Mouse (Mus musculus) urinary bladder, adult 18-20 months (tissue): ENCODE results near the gene Ciart.
"Not testable (repeated sequence)": the region's sequence is repeated elsewhere in the genome, so short reads cannot be mapped to it uniquely, and the experiment has no call there.

Experiments
- DNase-seq, 2 experiments: peaks; one replicate each; pipeline ENCODE4 v3.0.0; 2022; ENCODE audit warnings: low spot score in 2 of 2, mixed read lengths in 2 of 2

The Ciart gene

GRCm38 (mm10) chr3:95865050-95865449 is 17.0 kb downstream of the Ciart start:
- no peak for DNase-seq

- no peak for DNase-seq
These were observed 18.5 kb downstream of the Ciart start for GRCm38 (mm10) chr3:95863578-95863977.

- DNase-seq: peak in 1 of 2 experiments; percentile 16
These were observed 20.3 kb downstream of the Ciart start for GRCm38 (mm10) chr3:95861796-95862195.

GRCm38 (mm10) chr3:95861216-95861615 is 20.8 kb downstream of the Ciart start:
- no peak for DNase-seq

- no peak for DNase-seq
These were observed 21.7 kb downstream of the Ciart start for GRCm38 (mm10) chr3:95860323-95860722.

GRCm38 (mm10) chr3:95858278-95858677 is 23.8 kb downstream of the Ciart start:
- DNase-seq: not testable (repeated sequence)

GRCm38 (mm10) chr3:95857050-95857449 is 25.0 kb downstream of the Ciart start:
- not testable (repeated sequence) for DNase-seq

- DNase-seq: no peak
These were observed 25.9 kb downstream of the Ciart start for GRCm38 (mm10) chr3:95856115-95856514.

- DNase-seq: peak; percentile 92 to 94
These were observed 26.5 kb downstream of the Ciart start, which contains the start of gene Prpf3 for GRCm38 (mm10) chr3:95855502-95856089. Gene Prpf3 (minus strand): TSS chr3:95855885.

GRCm38 (mm10) chr3:95851317-95851716 is 30.7 kb downstream of the Ciart start:
- no peak for DNase-seq

GRCm38 (mm10) chr3:95850611-95851010 is 31.4 kb downstream of the Ciart start:
- no peak for DNase-seq

- DNase-seq: no peak
These were observed 39.4 kb downstream of the Ciart start for GRCm38 (mm10) chr3:95842503-95843214.

GRCm38 (mm10) chr3:95839250-95839649 is 42.8 kb downstream of the Ciart start:
- no peak for DNase-seq

GRCm38 (mm10) chr3:95829053-95829452 is 53.0 kb downstream of the Ciart start:
- DNase-seq: no peak
